Mouse (Mus musculus): Measurements from ENCODE around the gene Ipo4. TPM values are rescaled to one million over a fixed set of nuclear protein-coding genes. Genes with fewer than 3 reads are reported as not detected.

Gene Ipo4
- total RNA-seq, 2 experiments from 2014 or later, result 106 to 116 TPM

Other genes starting within 250 kb of the Ipo4 start
- 10 to 100 TPM; 19.0 to 19.2 TPM for gene Dhrs4, start 157.2 kb downstream of the Ipo4 start, total RNA-seq (2021)
- 10 to 100 TPM; 38.0 to 49.1 TPM for gene Carmil3, start 145.3 kb downstream of the Ipo4 start, total RNA-seq (2021)
- 100 to 1,000 TPM; 218 to 223 TPM for gene Cpne6, start 125.5 kb downstream of the Ipo4 start, total RNA-seq (2021)
- gene Nrl, start 111.0 kb downstream of the Ipo4 start, total RNA-seq (2021), result 1 to 10 TPM in 1 of 2 experiments, under 1 TPM in 1; 0.82 to 1.4 TPM
- gene Pck2, start 95.7 kb downstream of the Ipo4 start, total RNA-seq (2021), result 10 to 100 TPM; 27.6 to 37.2 TPM
- gene Dcaf11, start 76.0 kb downstream of the Ipo4 start, total RNA-seq (2021), result 10 to 100 TPM; 83.6 to 86.8 TPM
- not detected for gene A730061H03Rik, start 75.6 kb downstream of the Ipo4 start, total RNA-seq (2021)
- not detected for gene Fitm1, start 60.3 kb downstream of the Ipo4 start, total RNA-seq (2021)
- gene Psme1, start 57.8 kb downstream of the Ipo4 start, total RNA-seq (2021), result 10 to 100 TPM; 47.2 to 58.6 TPM
- 10 to 100 TPM; 44.7 to 58.2 TPM for gene Emc9, start 50.7 kb downstream of the Ipo4 start, total RNA-seq (2021)
- 10 to 100 TPM; 59.6 to 65.7 TPM for gene Psme2, start 44.8 kb downstream of the Ipo4 start, total RNA-seq (2021)
- 10 to 100 TPM; 42.0 to 46.2 TPM for gene Rnf31, start 44.2 kb downstream of the Ipo4 start, total RNA-seq (2021)
- gene Irf9, start 32.4 kb downstream of the Ipo4 start, total RNA-seq (2021), result 10 to 100 TPM; 11.7 to 11.8 TPM
- gene Rec8, start 17.9 kb downstream of the Ipo4 start, total RNA-seq (2021), result 1 to 10 TPM; 1.7 to 2.7 TPM
- gene Gm49378, start 1.9 kb upstream of the Ipo4 start, total RNA-seq (2021), result 1 to 10 TPM; 3.6 to 4.3 TPM
- gene Tm9sf1, start 7.8 kb upstream of the Ipo4 start, total RNA-seq (2021), result 10 to 100 TPM; 37.0 to 39.8 TPM
- 1 to 10 TPM in 1 of 2 experiments, under 1 TPM in 1; 0.94 to 1.1 TPM for gene Tssk4, start 14.2 kb upstream of the Ipo4 start, total RNA-seq (2021)
- 10 to 100 TPM; 40.1 to 42.2 TPM for gene Mdp1, start 24.6 kb upstream of the Ipo4 start, total RNA-seq (2021)
- gene Gmpr2, start 36.0 kb upstream of the Ipo4 start, total RNA-seq (2021), result 10 to 100 TPM; 20.1 to 22.8 TPM
- 100 to 1,000 TPM; 318 to 349 TPM for gene Nedd8, start 36.2 kb upstream of the Ipo4 start, total RNA-seq (2021)
- gene Tinf2, start 45.9 kb upstream of the Ipo4 start, total RNA-seq (2021), result 10 to 100 TPM; 14.8 to 19.7 TPM
- not detected for gene Tgm1, start 78.0 kb upstream of the Ipo4 start, total RNA-seq (2021)
- 10 to 100 TPM; 47.1 to 51.2 TPM for gene Rabggta, start 86.3 kb upstream of the Ipo4 start, total RNA-seq (2021)
- gene Dhrs1, start 109.7 kb upstream of the Ipo4 start, total RNA-seq (2021), result 10 to 100 TPM; 86.9 to 88.7 TPM
- 10 to 100 TPM; 10.7 to 11.6 TPM for gene Nop9, start 109.7 kb upstream of the Ipo4 start, total RNA-seq (2021)
- gene Cideb, start 122.5 kb upstream of the Ipo4 start, total RNA-seq (2021), result 1 to 10 TPM; 2.3 to 2.4 TPM
- gene Ltb4r2, start 125.5 kb upstream of the Ipo4 start, total RNA-seq (2021), result under 1 TPM; 0.26 to 0.52 TPM
- gene Ltb4r1, start 130.0 kb upstream of the Ipo4 start, total RNA-seq (2021), result under 1 TPM in 1 of 2 experiments, not detected in 1; 0.33 TPM
- 1 to 10 TPM; 4.9 to 8.6 TPM for gene Adcy4, start 148.1 kb upstream of the Ipo4 start, total RNA-seq (2021)
- gene Ripk3, start 152.9 kb upstream of the Ipo4 start, total RNA-seq (2021), result 1 to 10 TPM in 1 of 2 experiments, under 1 TPM in 1; 0.44 to 1.7 TPM
- gene Nfatc4, start 187.2 kb upstream of the Ipo4 start, total RNA-seq (2021), result 1 to 10 TPM; 3.0 to 3.3 TPM
- 1 to 10 TPM; 6.2 to 9.0 TPM for gene Nynrin, start 218.1 kb upstream of the Ipo4 start, total RNA-seq (2021)
- under 1 TPM; 0.16 to 0.23 TPM for gene Cbln3, start 248.4 kb upstream of the Ipo4 start, total RNA-seq (2021)
- 10 to 100 TPM; 12.3 to 13.0 TPM for gene Khnyn, start 249.0 kb upstream of the Ipo4 start, total RNA-seq (2021)

Measured in left cerebral cortex, adult 18-20 months (tissue).